Mouse (Mus musculus) megakaryocyte, embryonic 14.5 days (primary cell): Measurements from ENCODE around the gene Dpp6.

Source experiments
- FLI1 ChIP-seq: IDR thresholded peaks from 2 replicates; pipeline ENCODE4 v1.6.1; 2012; ENCODE audit warnings: low read length, inconsistent platforms, mixed read lengths
- GATA1 ChIP-seq: IDR thresholded peaks from 3 replicates; pipeline ENCODE4 v1.6.1; 2012; ENCODE audit warnings: mixed read lengths, low read length, inconsistent platforms, borderline replicate concordance

GRCm38 (mm10) chr5:26945169-26945920 lies 128.3 kb downstream of the Dpp6 start:
- TF ChIP-seq GATA1 (no peak), FLI1 (no peak)
